In genomic region chr1:157048201-157048923, GRCm38 (mm10) we compare ENCODE assay signal across 8 mouse cellular contexts.
DNase-seq lines count a peak whose midpoint lies in the region; ATAC-seq and TF ChIP-seq lines count a peak whose summit lies in the region.

No protein-coding gene starts in this region.

- H3K27me3 ChIP-seq in thymus, adult 2 months (ENCODE audit: control insufficient read depth, insufficient read depth, low read length): no peaks in the 10 kb centered on the region
- peaks cover 12% of the 10 kb centered on the region for H3K27me3 ChIP-seq in forebrain, embryonic 12.5 days
- no peaks in the 10 kb centered on the region for H3K27me3 ChIP-seq in testis, adult 2 months (ENCODE audit: control insufficient read depth, insufficient read depth, low read length)

- ATAC-seq in forebrain, embryonic 12.5 days (ENCODE audit: low FRiP score): peak; percentile 82
- ATAC-seq in megakaryocyte progenitor cell, adult 5-6 weeks (replicated peaks; ENCODE audit: poor library complexity): peak; percentile 51

- no peak for TF ChIP-seq CTCF in thymus, adult 2 months (IDR thresholded peaks at IDR 0.05; ENCODE audit: borderline replicate concordance, control insufficient read depth, extremely low read depth, insufficient read depth, low read length, poor library complexity)
- TF ChIP-seq CTCF in testis, adult 2 months (IDR thresholded peaks at IDR 0.05; ENCODE audit: control insufficient read depth, insufficient read depth, insufficient replicate concordance, low read depth, low read length): no peak

- no peak for TF ChIP-seq POLR2A in thymus, adult 2 months (IDR thresholded peaks at IDR 0.05; ENCODE audit: control insufficient read depth, extremely low read depth, insufficient read depth, low read length, poor library complexity)
- TF ChIP-seq POLR2A in testis, adult 2 months (IDR thresholded peaks at IDR 0.05; ENCODE audit: control insufficient read depth, low read depth, low read length): no peak

- H3K36me3 ChIP-seq in thymus, adult 2 months (ENCODE audit: control insufficient read depth, insufficient read depth, low read length): no peaks in the 10 kb centered on the region
- H3K36me3 ChIP-seq in forebrain, embryonic 12.5 days (replicated peaks): no peaks in the 10 kb centered on the region
- no peaks in the 10 kb centered on the region for H3K36me3 ChIP-seq in testis, adult 2 months (ENCODE audit: control insufficient read depth, insufficient read depth, low read length)

- no peak for DNase-seq in thymus, adult 2 months
- DNase-seq in thymus, postnatal 10 days (ENCODE audit: low spot score in 2 of 2): no peak
- no peak for DNase-seq in layer of hippocampus, adult 9-10 months (ENCODE audit: low spot score)
- DNase-seq in frontal cortex, adult 2 months (ENCODE audit: extremely low spot score in 1 of 2, low spot score in 1 of 2): no peak
- DNase-seq in layer of hippocampus, adult 11-12 months (ENCODE audit: low spot score): no peak

- H3K4me3 ChIP-seq in thymus, adult 2 months (ENCODE audit: control insufficient read depth, insufficient read depth, low read length): no peak overlapping the region
- H3K4me3 ChIP-seq in forebrain, embryonic 12.5 days (replicated peaks): no peak overlapping the region
- no peak overlapping the region for H3K4me3 ChIP-seq in testis, adult 2 months (ENCODE audit: control insufficient read depth, low read depth, low read length)

- peaks cover 15% of the 10 kb centered on the region for H3K4me1 ChIP-seq in thymus, adult 2 months (replicated peaks; ENCODE audit: control insufficient read depth, insufficient read depth, low read length)
- H3K4me1 ChIP-seq in forebrain, embryonic 12.5 days: peaks cover 23% of the 10 kb centered on the region
- H3K4me1 ChIP-seq in testis, adult 2 months (ENCODE audit: control insufficient read depth, insufficient read depth, low read length): peaks cover 5% of the 10 kb centered on the region

- H3K27ac ChIP-seq in thymus, adult 2 months (ENCODE audit: control insufficient read depth, insufficient read depth, low read length): peak overlapping the region; percentile 1; the same call in 1 of the 2 replicates
- peak overlapping the region; percentile 58; the same call in 1 of the 2 replicates for H3K27ac ChIP-seq in forebrain, embryonic 12.5 days
- peak overlapping the region; percentile 51 for H3K27ac ChIP-seq in testis, adult 2 months (ENCODE audit: control insufficient read depth, insufficient read depth, low read depth, low read length)

- WGBS in thymus, adult 2 months: 18% methylated on average over 11 of the region's 11 CpGs
- WGBS in forebrain, embryonic 12.5 days: 3% methylated on average over 11 of the region's 11 CpGs

- no peak overlapping the region for H3K9ac ChIP-seq in forebrain, embryonic 12.5 days

- no peaks in the 10 kb centered on the region for H3K9me3 ChIP-seq in forebrain, embryonic 12.5 days

- peak overlapping the region; percentile 2; the same call in 1 of the 2 replicates for H3K4me2 ChIP-seq in forebrain, embryonic 12.5 days

Comparison
In these comparisons a context has a peak if more than half of its experiments do, and no peak if none do; other contexts are left out.
1. H3K27ac ChIP-seq: peak in every context shown above with its lines; median percentile 58 in forebrain, embryonic 12.5 days; 51 in testis, adult 2 months; 1 in thymus, adult 2 months.